ENCODE assay signal across 8 mouse cellular contexts in the genomic region with DNA sequence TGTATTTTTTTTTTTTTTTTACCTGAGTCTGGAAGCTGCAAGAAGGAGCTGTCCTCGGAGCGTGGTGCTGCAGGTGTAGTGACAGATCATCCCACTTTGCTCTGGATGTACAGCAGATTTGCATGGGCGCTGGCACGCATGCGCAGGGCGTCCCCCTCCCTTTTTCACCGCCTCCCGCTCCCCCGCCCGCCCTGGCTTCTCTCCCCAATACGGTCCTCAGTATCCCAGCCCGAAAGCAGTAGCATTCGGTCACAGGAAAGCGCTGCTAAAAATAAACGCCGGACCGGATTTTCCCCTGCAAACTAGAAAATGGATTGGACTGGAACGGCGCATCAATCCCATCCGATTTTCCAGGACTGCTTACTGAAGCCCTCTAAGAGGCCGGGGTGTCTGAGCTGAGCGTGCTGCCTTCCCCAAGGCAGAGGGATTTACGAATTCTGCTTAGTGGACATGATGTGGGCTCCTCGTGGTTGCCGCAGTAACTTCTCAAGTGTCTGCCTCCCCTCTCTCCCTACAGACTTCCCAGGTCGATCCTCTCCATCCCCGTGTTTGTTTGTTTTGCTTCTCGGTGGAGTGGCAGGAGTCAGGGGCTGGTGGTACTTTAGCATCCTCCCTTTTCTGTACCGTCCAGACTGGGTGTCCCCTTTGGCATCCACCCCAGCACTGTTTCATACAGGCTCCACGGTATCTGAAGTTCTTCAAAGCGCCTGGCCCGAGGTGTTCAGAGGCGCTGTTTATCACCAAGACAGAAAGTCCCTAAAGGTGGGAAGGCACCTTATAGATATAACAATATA. TPM values are rescaled to one million over a fixed set of nuclear protein-coding genes. Genes with fewer than 3 reads are reported as not detected.
DNase-seq lines count a peak whose midpoint lies in the region; ATAC-seq and TF ChIP-seq lines count a peak whose summit lies in the region.

No protein-coding gene starts in this region.

- H3K27me3 ChIP-seq in lung, embryonic 16.5 days (ENCODE audit: control insufficient read depth, insufficient read depth, low read depth, low read length), result 0 out of 2 replicates have a peak, but pooled peaks cover 5% of the 10 kb centered on the region
- H3K27me3 ChIP-seq in forebrain, embryonic 13.5 days, result no peaks in the 10 kb centered on the region
- peaks cover 13% of the 10 kb centered on the region; the same call in 1 of the 2 replicates for H3K27me3 ChIP-seq in liver, embryonic 12.5 days (replicated peaks)

- H3K4me3 ChIP-seq in lung, embryonic 16.5 days (ENCODE audit: low read length), result peak overlapping the region; percentile 37
- H3K4me3 ChIP-seq in lung, adult 2 months (replicated peaks; ENCODE audit: extremely low read depth, low read depth, low read length), result no peak overlapping the region
- peak overlapping the region; percentile 48 for H3K4me3 ChIP-seq in forebrain, embryonic 13.5 days
- peak overlapping the region; percentile 7; the same call in 1 of the 2 replicates for H3K4me3 ChIP-seq in liver, embryonic 12.5 days

- peak; percentile 92 for ATAC-seq in lung, embryonic 16.5 days (ENCODE audit: low read depth)
- ATAC-seq in forebrain, embryonic 13.5 days, result peak; percentile 98
- ATAC-seq in liver, embryonic 12.5 days, result 0 out of 2 replicates have a peak, but pooled peaks have one; percentile 27
- no peak for ATAC-seq in erythroblast, adult 5-6 weeks (replicated peaks; ENCODE audit: low FRiP score, poor library complexity, severe bottlenecking)

- no peaks in the 10 kb centered on the region for H3K36me3 ChIP-seq in lung, embryonic 16.5 days (ENCODE audit: control insufficient read depth, insufficient read depth, low read length)
- no peaks in the 10 kb centered on the region for H3K36me3 ChIP-seq in forebrain, embryonic 13.5 days (ENCODE audit: poor library complexity, severe bottlenecking)
- no peaks in the 10 kb centered on the region for H3K36me3 ChIP-seq in liver, embryonic 12.5 days

- H3K4me2 ChIP-seq in lung, embryonic 16.5 days (ENCODE audit: low read depth, low read length), result peak overlapping the region; percentile 56
- H3K4me2 ChIP-seq in forebrain, embryonic 13.5 days, result peak overlapping the region; percentile 92
- peak overlapping the region; percentile 37 for H3K4me2 ChIP-seq in liver, embryonic 12.5 days

- intact Hi-C loops in heart, postnatal 10 days (cut with DNase I), result no loop called here

- H3K9ac ChIP-seq in lung, embryonic 16.5 days (ENCODE audit: low read length), result peak overlapping the region; percentile 20; the same call in 1 of the 2 replicates
- H3K9ac ChIP-seq in forebrain, embryonic 13.5 days, result peak overlapping the region; percentile 66
- H3K9ac ChIP-seq in liver, embryonic 12.5 days, result no peak overlapping the region

- H3K4me1 ChIP-seq in lung, embryonic 16.5 days (replicated peaks; ENCODE audit: control insufficient read depth, insufficient read depth, low read length), result peaks cover 2% of the 10 kb centered on the region; the same call in 1 of the 2 replicates
- H3K4me1 ChIP-seq in lung, adult 2 months (ENCODE audit: control insufficient read depth, insufficient read depth, low read length), result no peaks in the 10 kb centered on the region
- H3K4me1 ChIP-seq in forebrain, embryonic 13.5 days, result peaks cover 7% of the 10 kb centered on the region
- no peaks in the 10 kb centered on the region for H3K4me1 ChIP-seq in liver, embryonic 12.5 days

- WGBS in lung, embryonic 16.5 days, result under 1% methylated on average over 33 of the region's 33 CpGs
- WGBS in lung, adult 2 months, result 2% methylated on average over 33 of the region's 33 CpGs
- under 1% methylated on average over 33 of the region's 33 CpGs for WGBS in forebrain, embryonic 13.5 days
- 2% methylated on average over 33 of the region's 33 CpGs for WGBS in liver, embryonic 12.5 days (ENCODE audit: insufficient replicate concordance)

- H3K9me3 ChIP-seq in lung, embryonic 16.5 days (ENCODE audit: control insufficient read depth, low read length), result no peaks in the 10 kb centered on the region
- no peaks in the 10 kb centered on the region for H3K9me3 ChIP-seq in forebrain, embryonic 13.5 days (replicated peaks)
- H3K9me3 ChIP-seq in liver, embryonic 12.5 days (replicated peaks), result no peaks in the 10 kb centered on the region

- no peak for DNase-seq in lung, adult 2 months
- DNase-seq in heart, postnatal 10 days, result peak; percentile 68 to 70
- DNase-seq in kidney, postnatal 36 days, result peak; percentile 6 to 47
- DNase-seq in retina, adult 2 months (ENCODE audit: low read depth, low spot score), result peak; percentile 62

- TF ChIP-seq CTCF in lung, adult 2 months (IDR thresholded peaks at IDR 0.05; ENCODE audit: insufficient read depth, low read length), result no peak

- no peak for TF ChIP-seq POLR2A in lung, adult 2 months (IDR thresholded peaks at IDR 0.05; ENCODE audit: borderline replicate concordance, extremely low read depth, low read depth, low read length)

- H3K27ac ChIP-seq in lung, embryonic 16.5 days (ENCODE audit: low read length), result no peak overlapping the region
- H3K27ac ChIP-seq in forebrain, embryonic 13.5 days, result no peak overlapping the region; the same call in 1 of the 2 replicates
- no peak overlapping the region for H3K27ac ChIP-seq in liver, embryonic 12.5 days

RNA-seq across cellular contexts. Expression of a gene that starts 0.5 kb away (rescaled TPM):
- 2.9 TPM in 2 replicates for polyA plus RNA-seq in lung, embryonic 16.5 days (2015; fragmentation: Nextera tagmentation; extraction: Ambion mirVana)
- polyA plus RNA-seq in lung, adult 2 months (2012; rRNA removed), result 0.95 and 1.1 TPM in 2 replicates
- polyA plus RNA-seq in forebrain, embryonic 13.5 days (2015; fragmentation: Nextera tagmentation; extraction: Ambion mirVana), result 6.5 and 8.3 TPM in 2 replicates
- 10 to 100 TPM in 1 of 2 experiments, 1 to 10 TPM in 1; 9.1 to 26.9 TPM for total RNA-seq in heart, postnatal 10 days (2021)
- polyA plus RNA-seq in liver, embryonic 12.5 days (2016; fragmentation: Nextera tagmentation; extraction: Ambion mirVana), result 0.14 and 1.4 TPM in 2 replicates
- not detected in 2 replicates for total RNA-seq in erythroblast, adult 5-6 weeks (2015; ENCODE audit: low replicate concordance)
- total RNA-seq in erythroblast, adult 5-6 weeks (2017; ENCODE audit: low replicate concordance), result 0.14 and 0.94 TPM in 2 replicates

Comparison
In these comparisons a context has a peak if more than half of its experiments do, and no peak if none do; other contexts are left out.
1. H3K4me2 ChIP-seq: peak in every context shown above with its lines; median percentile 92 in forebrain, embryonic 13.5 days; 56 in lung, embryonic 16.5 days; 37 in liver, embryonic 12.5 days.